ENCODE assay signal across 14 mouse cellular contexts in the genomic region with DNA sequence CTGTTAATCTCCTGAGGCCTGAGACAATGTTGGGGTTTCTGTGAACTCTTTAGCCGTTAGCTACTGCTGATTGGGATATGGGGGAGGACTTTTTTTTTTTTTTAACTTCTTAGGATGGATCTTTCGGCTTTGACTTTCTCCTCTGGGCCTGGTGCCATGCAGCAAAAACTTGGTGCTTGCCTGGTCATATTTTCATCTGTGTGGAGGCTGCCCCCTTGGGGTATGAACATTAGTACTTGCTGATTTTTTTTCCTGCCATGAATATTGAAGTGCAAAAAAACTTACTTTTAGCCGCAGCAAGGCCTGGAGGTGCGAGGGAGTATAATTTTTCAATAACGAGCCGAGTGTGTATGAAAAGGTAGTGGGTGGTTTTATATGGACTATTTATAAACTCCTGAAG. TPM values are rescaled to one million over a fixed set of nuclear protein-coding genes. Genes with fewer than 3 reads are reported as not detected.
A peak's percentile ranks its signal among the peaks of the same experiment; 100 is the strongest.
DNase-seq lines count a peak whose midpoint lies in the region; ATAC-seq and TF ChIP-seq lines count a peak whose summit lies in the region.
"Had no signal": no experiment of that assay in that cellular context is flagged by ENCODE, and none has a peak within 500 bp of the region (broad histone marks: within the 10 kb centered on the region; RNA-seq: fewer than 3 reads in every experiment).

No protein-coding gene starts in this region.

- H3K9ac ChIP-seq in forebrain, postnatal 0 days: no peak overlapping the region
- H3K9ac ChIP-seq in forebrain, embryonic 13.5 days: no peak overlapping the region
- H3K9ac ChIP-seq in midbrain, embryonic 14.5 days (replicated peaks; ENCODE audit: low read length): no peak overlapping the region
- no peak overlapping the region for H3K9ac ChIP-seq in midbrain, embryonic 15.5 days
- H3K9ac ChIP-seq: embryonic facial prominence, embryonic 12.5 days; forebrain, embryonic 15.5 days; limb, embryonic 13.5 days; liver, postnatal 0 days had no signal

- H3K4me2 ChIP-seq in forebrain, postnatal 0 days (ENCODE audit: low read depth): no peak overlapping the region
- no peak overlapping the region for H3K4me2 ChIP-seq in forebrain, embryonic 13.5 days
- H3K4me2 ChIP-seq in midbrain, embryonic 14.5 days (ENCODE audit: low read length): no peak overlapping the region
- H3K4me2 ChIP-seq in midbrain, embryonic 15.5 days: no peak overlapping the region
- H3K4me2 ChIP-seq: embryonic facial prominence, embryonic 12.5 days; forebrain, embryonic 15.5 days; limb, embryonic 13.5 days had no signal

- H3K27ac ChIP-seq in forebrain, postnatal 0 days (ENCODE audit: low read depth, low read length): no peak overlapping the region
- H3K27ac ChIP-seq in forebrain, embryonic 13.5 days: no peak overlapping the region
- H3K27ac ChIP-seq in midbrain, embryonic 14.5 days (replicated peaks; ENCODE audit: low read depth, low read length): no peak overlapping the region
- no peak overlapping the region for H3K27ac ChIP-seq in midbrain, embryonic 15.5 days
- H3K27ac ChIP-seq: embryonic facial prominence, embryonic 12.5 days; forebrain, embryonic 15.5 days; limb, embryonic 13.5 days had no signal

- H3K36me3 ChIP-seq in forebrain, postnatal 0 days (ENCODE audit: insufficient read depth): no peaks in the 10 kb centered on the region
- no peaks in the 10 kb centered on the region for H3K36me3 ChIP-seq in forebrain, embryonic 13.5 days (ENCODE audit: poor library complexity, severe bottlenecking)
- no peaks in the 10 kb centered on the region for H3K36me3 ChIP-seq in midbrain, embryonic 14.5 days (ENCODE audit: control insufficient read depth, insufficient read depth, low read length)
- no peaks in the 10 kb centered on the region for H3K36me3 ChIP-seq in midbrain, embryonic 15.5 days (replicated peaks)
- H3K36me3 ChIP-seq: embryonic facial prominence, embryonic 12.5 days; forebrain, embryonic 15.5 days; limb, embryonic 13.5 days had no signal

- TF ChIP-seq CTCF in forebrain, postnatal 0 days (IDR thresholded peaks at IDR 0.05; ENCODE audit: low read depth): peak; percentile 47

- no peaks in the 10 kb centered on the region for H3K4me1 ChIP-seq in forebrain, postnatal 0 days (ENCODE audit: insufficient read depth)
- no peaks in the 10 kb centered on the region for H3K4me1 ChIP-seq in forebrain, embryonic 13.5 days
- H3K4me1 ChIP-seq in midbrain, embryonic 14.5 days (ENCODE audit: control insufficient read depth, insufficient read depth, low read length): no peaks in the 10 kb centered on the region
- no peaks in the 10 kb centered on the region for H3K4me1 ChIP-seq in midbrain, embryonic 15.5 days
- H3K4me1 ChIP-seq: embryonic facial prominence, embryonic 12.5 days; forebrain, embryonic 15.5 days had no signal

- no peak for ATAC-seq in forebrain, postnatal 0 days
- no peak for ATAC-seq in forebrain, embryonic 13.5 days
- ATAC-seq in midbrain, embryonic 14.5 days (ENCODE audit: low FRiP score, low TSS enrichment): no peak
- no peak for ATAC-seq in midbrain, embryonic 15.5 days (replicated peaks)
- ATAC-seq: forebrain, embryonic 15.5 days; liver, postnatal 0 days had no signal

- H3K9me3 ChIP-seq in forebrain, postnatal 0 days (ENCODE audit: low read length): no peaks in the 10 kb centered on the region
- H3K9me3 ChIP-seq in forebrain, embryonic 13.5 days (replicated peaks): no peaks in the 10 kb centered on the region
- no peaks in the 10 kb centered on the region for H3K9me3 ChIP-seq in midbrain, embryonic 14.5 days (ENCODE audit: control insufficient read depth, low read length)
- no peaks in the 10 kb centered on the region for H3K9me3 ChIP-seq in midbrain, embryonic 15.5 days
- H3K9me3 ChIP-seq: embryonic facial prominence, embryonic 12.5 days; forebrain, embryonic 15.5 days; limb, embryonic 13.5 days had no signal

- WGBS in forebrain, postnatal 0 days: 21% methylated on average over 6 of the region's 6 CpGs
- WGBS in forebrain, embryonic 13.5 days: 23% methylated on average over 6 of the region's 6 CpGs
- 33% methylated on average over 6 of the region's 6 CpGs for WGBS in midbrain, embryonic 14.5 days
- 32% methylated on average over 6 of the region's 6 CpGs for WGBS in midbrain, embryonic 15.5 days

- peak; percentile 44 for DNase-seq in forebrain, postnatal 0 days
- DNase-seq in kidney, postnatal 4 days: peak; percentile 15 to 28
- no peak for DNase-seq in kidney, postnatal 25 days
- DNase-seq in midbrain, embryonic 14.5 days: peak; percentile 56
- DNase-seq in NIH3T3 (ENCODE audit: low read depth): peak; percentile 44
- DNase-seq in thymus, postnatal 25 days: no peak
- DNase-seq: gastrocnemius, postnatal 36 days; liver, postnatal 0 days; thymus, postnatal 14 days had no signal

- no peak overlapping the region for H3K4me3 ChIP-seq in forebrain, postnatal 0 days (ENCODE audit: low read depth, low read length)
- no peak overlapping the region for H3K4me3 ChIP-seq in forebrain, embryonic 13.5 days
- no peak overlapping the region for H3K4me3 ChIP-seq in midbrain, embryonic 14.5 days (replicated peaks; ENCODE audit: low read depth, low read length)
- H3K4me3 ChIP-seq in midbrain, embryonic 15.5 days: no peak overlapping the region
- H3K4me3 ChIP-seq: embryonic facial prominence, embryonic 12.5 days; forebrain, embryonic 15.5 days; limb, embryonic 13.5 days had no signal

- no peaks in the 10 kb centered on the region for H3K27me3 ChIP-seq in forebrain, postnatal 0 days (ENCODE audit: insufficient read depth, low read length)
- 0 out of 2 replicates have a peak, but pooled peaks cover 5% of the 10 kb centered on the region for H3K27me3 ChIP-seq in forebrain, embryonic 13.5 days
- no peaks in the 10 kb centered on the region for H3K27me3 ChIP-seq in midbrain, embryonic 14.5 days (ENCODE audit: control insufficient read depth, insufficient read depth, low read length)
- H3K27me3 ChIP-seq in midbrain, embryonic 15.5 days (replicated peaks): no peaks in the 10 kb centered on the region
- H3K27me3 ChIP-seq: embryonic facial prominence, embryonic 12.5 days; forebrain, embryonic 15.5 days; limb, embryonic 13.5 days had no signal

RNA-seq across cellular contexts. Expression of a gene that starts 22.0 kb away (rescaled TPM):
- 301 and 445 TPM in 2 replicates for total RNA-seq in forebrain, postnatal 0 days (2014; rRNA removed)
- polyA plus RNA-seq in forebrain, postnatal 0 days (2015; fragmentation: Nextera tagmentation; extraction: Ambion mirVana): 88.6 and 138 TPM in 2 replicates
- 59.8 and 88.1 TPM in 2 replicates for polyA plus RNA-seq in forebrain, embryonic 13.5 days (2015; fragmentation: Nextera tagmentation; extraction: Ambion mirVana)
- polyA plus RNA-seq in midbrain, embryonic 14.5 days (2014; fragmentation: Nextera tagmentation; extraction: Ambion mirVana): 11.9 and 13.4 TPM in 2 replicates
- polyA plus RNA-seq in midbrain, embryonic 15.5 days (2015; fragmentation: Nextera tagmentation; extraction: Ambion mirVana): 7.0 and 9.7 TPM in 2 replicates

Comparison
In these comparisons a context has a peak if more than half of its experiments do, and no peak if none do; other contexts are left out.
1. DNase-seq: peak in forebrain, postnatal 0 days (single experiment), kidney, postnatal 4 days (2 of 2), midbrain, embryonic 14.5 days (single experiment) and NIH3T3 (single experiment); none in kidney, postnatal 25 days (0 of 2) and thymus, postnatal 25 days (single experiment).